Mouse (Mus musculus) gastrocnemius, postnatal 25 days (tissue): ENCODE results near the gene Helb. TPM values are rescaled to one million over a fixed set of nuclear protein-coding genes. Genes with fewer than 3 reads are reported as not detected.
"Not testable (repeated sequence)": the region's sequence is repeated elsewhere in the genome, so short reads cannot be mapped to it uniquely, and the experiment has no call there.

Source experiments
- DNase-seq: peaks from one replicate; pipeline ENCODE4 v3.0.0; 2022
- long read RNA-seq, 2 experiments: library from polyadenylated mRNA; stranded (forward); transcript quantifications; one replicate each; pipeline ENCODE4 v2.0.0; 2021
- total RNA-seq, 2 experiments: library from RNA; stranded (reverse); gene quantifications; 1 replicate in 1 of 2; 2 replicates in 1 of 2; pipeline ENCODE4 v1.2.3; 2021

The Helb gene
- total RNA-seq = 1 to 10 TPM; 6.6 to 9.2 TPM
- long read RNA-seq, experiment 1 = 0 reads
- long read RNA-seq, experiment 2 = 0 reads

DNA sequence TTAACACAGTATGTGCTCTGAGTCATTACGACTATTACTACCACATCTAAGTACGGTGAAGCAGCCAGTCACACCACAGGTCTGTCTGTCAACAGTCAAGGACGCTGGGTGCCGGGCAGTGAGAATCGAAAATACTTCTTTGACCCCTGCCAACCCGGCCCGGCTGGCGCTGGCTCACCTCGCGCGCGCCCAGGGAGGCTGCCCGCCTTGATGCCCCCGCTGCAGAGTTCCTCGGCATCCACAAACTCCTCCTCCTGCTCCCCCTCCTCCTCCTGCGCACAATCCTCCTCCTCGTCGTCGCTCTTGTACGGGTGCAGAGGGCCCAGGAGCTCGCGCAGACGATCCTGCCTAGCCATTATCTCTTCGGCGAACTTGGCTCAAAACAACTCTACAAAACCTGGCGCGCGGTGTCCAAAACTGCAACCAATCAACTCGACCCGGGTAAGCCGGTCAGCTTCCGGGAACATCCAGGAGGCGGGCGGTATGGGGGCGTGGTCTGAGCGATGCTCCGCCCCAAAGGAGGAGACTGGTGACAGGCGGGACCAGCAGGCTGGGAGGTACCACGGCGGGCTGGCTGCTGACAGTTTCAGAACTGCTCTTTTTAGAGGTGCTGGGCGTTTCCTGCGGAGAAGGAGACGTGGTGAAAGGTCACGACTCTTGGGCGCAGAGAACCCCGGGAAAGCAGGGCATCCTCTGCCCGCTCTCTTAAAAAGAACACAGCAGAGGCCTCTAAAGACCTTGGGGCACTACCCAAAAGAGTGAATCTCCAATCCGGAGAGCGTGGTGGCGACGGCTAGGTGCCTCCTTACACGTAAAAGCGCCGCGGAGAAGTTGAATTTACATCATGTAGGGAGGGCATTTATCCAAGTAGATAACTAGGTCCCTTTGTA is at the start of gene Helb:
Helb (minus strand) TSS at position 481 of the 890 bp plus-strand sequence.
- DNase-seq = peak; percentile 97

- DNase-seq = no peak
Observed at GRCm38 (mm10) chr10:120160533-120160932, 47.7 kb upstream of the Helb start.

DNA sequence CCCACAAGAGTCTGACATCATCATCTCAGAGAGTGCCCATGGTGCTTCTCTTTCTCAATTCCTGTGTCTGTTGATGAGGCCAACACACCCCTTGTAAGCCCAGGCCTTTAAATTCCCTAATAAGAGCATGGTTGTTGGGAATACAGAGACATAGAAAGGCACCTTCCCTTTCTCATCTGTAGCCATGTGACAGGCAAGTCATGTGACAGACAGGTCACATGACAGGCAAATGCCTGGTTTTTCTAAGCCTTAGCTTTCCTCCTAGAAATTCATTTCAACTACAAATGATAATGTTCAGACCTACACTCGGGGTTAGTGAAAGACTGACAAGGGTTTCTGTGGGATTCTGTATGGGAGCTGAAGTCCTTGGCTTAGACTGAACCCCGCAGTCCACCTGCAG is 41.1 kb upstream of the Helb start:
- DNase-seq = no peak

- no peak for DNase-seq
Observed at GRCm38 (mm10) chr10:120151672-120152071, 38.9 kb upstream of the Helb start.

DNA sequence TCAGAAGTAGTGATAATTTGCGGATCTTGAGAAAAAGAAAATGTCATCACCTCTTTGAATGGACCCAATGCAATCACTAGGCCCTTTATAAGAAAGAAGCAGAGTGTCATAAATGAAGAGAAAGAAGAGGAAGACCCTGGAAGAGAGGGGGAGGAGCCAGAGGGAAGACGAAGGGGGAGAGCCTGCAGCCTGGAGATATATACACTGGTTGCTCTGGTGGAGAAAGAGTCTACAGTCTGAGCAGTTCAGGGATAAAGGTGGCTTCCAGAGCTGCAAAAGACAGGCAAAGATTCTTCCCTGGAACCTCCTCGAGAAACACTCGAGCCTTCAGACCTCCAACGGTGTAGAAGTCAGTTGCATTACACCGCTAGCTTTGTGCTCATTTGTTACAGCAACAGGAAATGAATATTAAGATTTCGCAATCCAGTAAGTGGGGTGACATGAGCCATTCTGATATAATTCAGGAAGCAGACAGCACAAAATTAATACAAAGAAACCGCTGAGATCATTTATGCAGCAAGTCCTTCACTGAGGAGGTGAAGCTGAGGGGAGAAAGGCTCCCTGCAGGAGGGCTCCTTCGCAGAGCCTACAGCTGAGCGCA is 28.2 kb upstream of the Helb start:
- DNase-seq = no peak

GRCm38 (mm10) chr10:120140193-120140592 is 27.4 kb upstream of the Helb start:
- no peak for DNase-seq

DNA sequence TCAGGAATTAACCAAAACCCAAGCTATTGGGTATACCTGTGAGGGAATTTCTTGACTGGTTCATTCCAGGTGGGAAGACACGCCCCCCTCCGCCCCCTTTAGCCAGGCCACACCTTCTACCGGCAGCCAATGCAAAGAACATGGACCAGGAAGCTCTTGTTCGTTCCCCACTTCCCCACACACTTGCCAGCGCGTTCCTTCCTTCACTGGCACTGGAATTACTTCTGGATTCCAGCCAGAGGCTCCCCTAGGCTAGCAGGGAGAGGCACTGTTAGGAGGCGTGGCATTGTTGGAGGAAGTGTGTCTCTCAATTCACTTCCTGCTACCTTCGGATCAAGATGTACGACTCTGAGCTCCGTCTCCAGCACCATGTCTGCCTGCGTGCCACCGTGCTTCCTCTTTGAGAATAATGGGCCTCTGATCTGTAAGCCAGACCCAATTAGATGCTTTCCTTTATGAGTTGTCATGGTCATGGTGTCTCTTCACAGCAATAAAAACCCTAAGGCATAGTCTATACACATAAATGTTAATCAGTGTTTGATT is 23.3 kb upstream of the Helb start:
- no peak for DNase-seq

DNA sequence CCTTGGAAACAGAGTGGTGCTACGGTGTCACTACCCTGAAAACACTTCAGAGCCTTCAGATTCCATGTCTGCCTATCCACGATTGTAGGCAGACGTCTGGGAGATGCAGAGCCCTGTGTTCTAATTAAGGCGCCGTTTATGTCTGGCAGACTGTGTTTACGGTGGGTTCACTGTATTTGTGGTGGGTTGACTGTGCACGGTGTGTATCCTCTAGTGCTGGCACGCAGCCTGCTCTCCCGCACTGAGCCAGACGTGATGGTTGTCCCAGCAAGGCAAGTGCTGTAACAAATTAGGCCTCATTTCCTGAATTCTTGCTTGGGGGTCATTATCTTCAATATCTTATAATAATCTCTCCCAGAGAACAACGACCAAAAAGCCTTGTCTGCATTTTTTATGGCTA is 20.9 kb upstream of the Helb start:
- no peak for DNase-seq

- no peak for DNase-seq
Observed at GRCm38 (mm10) chr10:120130621-120131020, 17.8 kb upstream of the Helb start.

- no peak for DNase-seq
Observed at GRCm38 (mm10) chr10:120128601-120129277, 16.0 kb upstream of the Helb start.

GRCm38 (mm10) chr10:120125465-120125857 is 12.7 kb upstream of the Helb start:
- no peak for DNase-seq

GRCm38 (mm10) chr10:120124801-120125464 is 12.1 kb upstream of the Helb start:
- DNase-seq = peak; percentile 67

DNA sequence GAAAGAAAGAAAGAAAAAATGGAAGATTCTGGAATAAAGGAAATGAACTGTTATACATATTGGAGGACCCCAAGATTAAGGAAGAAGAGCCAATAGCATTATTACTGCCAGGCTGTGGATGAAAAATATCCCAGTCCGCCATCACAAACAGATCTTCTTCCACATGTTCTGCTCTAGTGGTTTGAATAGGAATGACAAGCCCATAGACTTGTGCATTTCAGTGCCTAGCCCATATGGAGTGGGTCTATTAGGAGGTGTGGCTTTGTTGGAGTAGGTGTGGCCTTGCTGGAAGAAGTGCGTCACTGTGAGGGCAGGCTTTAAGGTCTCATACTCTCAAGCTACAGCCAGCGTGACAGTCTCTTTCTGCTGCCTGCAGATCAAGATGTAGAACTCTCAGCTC is 10.9 kb upstream of the Helb start:
- no peak for DNase-seq

DNA sequence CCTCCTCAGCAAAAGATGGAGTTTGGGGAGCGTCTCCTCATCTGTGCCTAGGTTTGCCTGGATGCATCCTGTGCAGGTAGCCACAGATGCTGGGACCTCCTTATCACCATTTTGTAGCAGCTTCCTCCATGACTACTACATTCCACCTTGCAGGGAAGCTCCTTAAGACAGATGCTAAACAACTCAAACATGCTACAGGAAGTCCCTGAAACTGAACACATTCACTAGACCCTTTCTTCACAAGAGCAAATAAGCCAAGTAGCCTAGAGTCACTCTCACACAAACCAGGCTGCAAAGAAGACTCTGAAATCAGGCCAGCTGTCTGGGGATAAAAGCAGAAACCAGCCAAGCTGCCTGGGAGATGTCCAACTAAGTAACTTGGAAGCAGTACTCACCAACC is 2.5 kb upstream of the Helb start:
- DNase-seq = no peak

DNA sequence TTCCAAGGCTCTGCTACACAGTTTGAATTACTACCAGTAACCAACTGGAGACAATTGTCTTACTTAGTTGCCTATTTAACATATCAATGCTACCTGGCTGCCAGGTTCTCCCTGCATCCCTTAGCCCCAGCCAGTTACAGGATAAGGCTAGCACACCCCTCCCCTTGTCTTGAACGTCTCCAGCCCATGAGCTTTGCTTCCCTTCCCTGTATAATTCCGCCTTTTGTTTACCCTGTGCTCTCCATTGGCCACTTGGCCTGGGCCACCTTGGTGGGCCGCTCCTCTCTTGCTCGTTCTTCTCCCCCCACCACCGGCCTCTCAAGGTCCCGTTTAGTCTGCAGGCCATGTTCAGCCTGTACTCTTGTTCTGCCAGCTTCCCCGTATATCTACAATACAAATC is 1.7 kb upstream of the Helb start:
- DNase-seq = no peak

- no peak for DNase-seq
Observed at GRCm38 (mm10) chr10:120113980-120114379, 1.2 kb upstream of the Helb start.

DNA sequence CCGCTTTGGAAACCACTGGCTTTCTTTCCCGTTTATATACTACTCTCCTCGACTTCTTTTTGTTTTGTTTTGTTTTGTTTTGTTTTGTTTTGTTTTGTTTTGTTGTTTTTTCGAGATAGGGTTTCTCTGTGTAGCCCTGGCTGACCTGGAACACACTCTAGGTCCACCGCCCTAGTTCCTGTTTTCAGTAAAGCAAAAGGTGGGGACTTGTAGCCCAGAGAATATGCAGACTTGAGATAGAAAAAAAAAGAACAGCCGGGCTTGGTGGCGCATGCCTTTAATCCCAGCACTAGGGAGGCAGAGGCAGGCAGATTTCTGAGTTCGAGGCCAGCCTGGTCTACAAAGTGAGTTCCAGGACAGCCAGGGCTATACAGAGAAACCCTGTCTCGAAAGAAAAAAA is 695 bp upstream of the Helb start:
- not testable (repeated sequence) for DNase-seq

- no peak for DNase-seq
Observed at GRCm38 (mm10) chr10:120111691-120112319, 982 bp downstream of the Helb start.

- no peak for DNase-seq
Observed at GRCm38 (mm10) chr10:120100806-120101205, 12.0 kb downstream of the Helb start.

GRCm38 (mm10) chr10:120097564-120097963 is 15.2 kb downstream of the Helb start:
- DNase-seq = no peak

DNA sequence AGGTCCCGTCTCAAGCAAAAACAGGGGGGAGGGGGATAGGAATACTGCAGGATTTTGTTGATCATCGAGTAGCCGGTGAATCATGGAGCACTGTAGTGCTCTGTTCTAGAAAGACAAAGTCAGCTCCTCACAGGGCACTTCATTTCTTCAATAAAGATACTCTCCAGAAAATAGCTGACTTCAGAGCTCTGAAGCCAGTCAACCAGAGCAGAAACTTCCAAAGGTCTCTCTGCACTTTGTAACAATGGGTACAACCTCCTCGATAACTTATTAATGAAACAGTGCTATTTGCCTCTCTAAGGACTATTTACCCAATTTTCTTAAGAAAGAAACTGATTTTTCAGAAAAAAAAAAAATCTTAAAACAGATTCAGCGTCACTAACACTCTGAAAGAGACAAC is 17.1 kb downstream of the Helb start:
- no peak for DNase-seq

DNA sequence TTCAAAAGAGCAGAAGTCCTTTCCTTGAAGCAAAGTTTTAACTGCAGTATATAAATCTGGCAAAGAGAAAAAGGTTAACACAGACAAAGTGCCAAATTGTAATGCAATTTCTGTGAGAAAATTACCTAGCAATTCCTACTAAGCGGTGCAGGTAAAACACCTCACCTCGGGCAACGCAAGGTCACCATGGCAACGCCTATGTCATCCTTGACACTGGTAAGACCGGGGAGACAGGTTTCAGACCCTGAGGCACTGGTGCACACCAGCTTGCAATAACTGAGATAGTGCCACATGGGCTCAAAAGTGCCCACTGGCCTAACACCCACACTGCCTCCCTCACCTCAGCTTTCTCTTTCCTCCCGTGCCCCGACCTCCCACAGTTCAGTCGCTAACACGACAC is 17.7 kb downstream of the Helb start:
- DNase-seq = no peak
